Mouse (Mus musculus): ENCODE measurements at regions not wholly inside any gene's neighbourhood (a gene's known extent, or its start where the extent isn't known, plus 50 kb on each side); places are given as distances from the start of the nearest gene placed in this dataset.
A peak's percentile ranks its signal among the peaks of the same experiment; 100 is the strongest.

GRCm38 (mm10) chr11:31721908-31722307 is 50.2 kb upstream of the Bod1 start:
- Histone ChIP-seq H3K9me3 (no peaks in the 10 kb centered on the region), H3K4me2 (replicated peaks) (no peak overlapping the region), H3K27ac (no peak overlapping the region), H3K9ac (no peak overlapping the region), H3K36me3 (no peaks in the 10 kb centered on the region), H3K4me1 (no peaks in the 10 kb centered on the region), H3K4me3 (no peak overlapping the region), H3K27me3 (no peaks in the 10 kb centered on the region)
- no peak for ATAC-seq (ENCODE audit: low FRiP score, low read depth)
- 67% methylated on average over 3 of the region's 3 CpGs for WGBS

DNA sequence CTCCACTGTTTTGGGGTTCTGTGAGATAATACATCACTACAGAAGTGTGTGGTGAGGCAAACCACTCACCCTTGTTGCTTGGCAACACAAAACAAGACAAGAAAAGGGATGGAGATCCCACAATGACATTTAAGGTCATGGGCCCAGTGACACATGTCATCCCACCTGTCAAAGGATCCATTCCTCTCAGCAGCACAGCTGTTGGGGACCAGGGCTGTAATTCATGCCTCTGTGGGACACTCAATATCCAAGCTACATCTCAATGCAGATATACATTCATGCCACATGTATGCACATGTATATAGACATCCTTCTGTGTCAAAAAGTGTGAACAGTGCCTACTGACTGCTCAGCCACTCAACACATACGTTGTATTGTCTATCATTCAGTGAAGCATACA is 52.8 kb upstream of the Bod1 start:
- Histone ChIP-seq H3K36me3 (no peaks in the 10 kb centered on the region), H3K4me1 (no peaks in the 10 kb centered on the region), H3K27ac (no peak overlapping the region), H3K4me3 (no peak overlapping the region), H3K4me2 (replicated peaks) (no peak overlapping the region), H3K9me3 (no peaks in the 10 kb centered on the region), H3K9ac (no peak overlapping the region), H3K27me3 (no peaks in the 10 kb centered on the region)
- no peak for ATAC-seq (ENCODE audit: low FRiP score, low read depth)
- 85% methylated on average over 1 of the region's 1 CpGs for WGBS

DNA sequence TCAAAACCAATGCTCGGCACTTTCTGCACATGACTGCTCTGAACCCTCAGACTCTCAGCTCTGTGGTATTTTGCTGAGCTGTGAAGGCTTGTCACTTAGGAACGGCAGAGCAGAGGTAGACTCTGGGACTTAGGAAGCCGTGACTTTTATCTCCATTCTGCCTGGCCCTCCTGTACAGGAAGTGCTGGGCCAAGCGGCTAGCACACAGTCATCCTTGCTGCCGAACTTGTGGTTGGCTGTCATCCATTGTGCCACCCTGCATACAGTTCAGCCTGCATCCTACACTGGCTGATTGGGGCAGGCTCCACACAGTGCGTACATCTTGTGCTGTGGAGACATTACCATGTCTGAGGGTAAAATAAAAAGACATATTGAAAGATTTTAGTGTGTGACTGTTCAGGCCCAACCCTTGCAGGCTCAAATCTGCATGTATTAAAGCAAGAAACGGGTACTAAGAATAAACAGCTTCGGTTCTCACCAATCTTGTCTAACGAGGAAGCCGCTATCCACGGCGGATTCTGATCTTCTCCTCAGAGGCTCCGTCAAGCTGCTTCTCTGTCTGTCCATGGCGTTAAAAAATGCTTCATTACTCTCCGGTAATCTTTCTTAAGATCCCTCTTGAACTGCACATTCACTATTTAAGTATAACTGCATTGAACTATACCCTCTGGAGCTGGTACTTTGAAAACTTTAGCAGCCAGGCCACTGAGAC is 54.4 kb upstream of the Bod1 start:
- no peak overlapping the region for H3K9ac ChIP-seq
- no peaks in the 10 kb centered on the region for H3K9me3 ChIP-seq
- H3K4me2 ChIP-seq (replicated peaks) = no peak overlapping the region
- H3K4me3 ChIP-seq = no peak overlapping the region
- no peak overlapping the region for H3K27ac ChIP-seq
- H3K36me3 ChIP-seq = no peaks in the 10 kb centered on the region
- 80% methylated on average over 15 of the region's 15 CpGs for WGBS
- peaks cover 15% of the 10 kb centered on the region for H3K4me1 ChIP-seq
- H3K27me3 ChIP-seq = no peaks in the 10 kb centered on the region
- no peak for ATAC-seq (ENCODE audit: low FRiP score, low read depth)

- WGBS = 84% methylated on average over 8 of the region's 8 CpGs
- no peak overlapping the region for H3K4me3 ChIP-seq
- no peak for ATAC-seq (ENCODE audit: low FRiP score, low read depth)
These were observed 55.6 kb upstream of the Bod1 start for GRCm38 (mm10) chr11:31727289-31727688.

GRCm38 (mm10) chr11:31729728-31730127 is 58.0 kb upstream of the Bod1 start:
- no peak overlapping the region for H3K9ac ChIP-seq
- WGBS = 59% methylated on average over 3 of the region's 3 CpGs
- H3K4me2 ChIP-seq (replicated peaks) = no peak overlapping the region
- no peak overlapping the region for H3K27ac ChIP-seq
- H3K27me3 ChIP-seq = no peaks in the 10 kb centered on the region
- H3K9me3 ChIP-seq = no peaks in the 10 kb centered on the region
- H3K4me1 ChIP-seq = peaks cover 28% of the 10 kb centered on the region
- no peak for ATAC-seq (ENCODE audit: low FRiP score, low read depth)
- H3K36me3 ChIP-seq = no peaks in the 10 kb centered on the region
- no peak overlapping the region for H3K4me3 ChIP-seq

More at GRCm38 (mm10) chr11:31727289-31727688, 55.6 kb upstream of the Bod1 start:
- H3K9ac ChIP-seq = no peak overlapping the region
- H3K27ac ChIP-seq = no peak overlapping the region
- no peaks in the 10 kb centered on the region for H3K36me3 ChIP-seq
- H3K27me3 ChIP-seq = no peaks in the 10 kb centered on the region
- H3K4me1 ChIP-seq = peaks cover 22% of the 10 kb centered on the region
- no peak overlapping the region for H3K4me2 ChIP-seq (replicated peaks)
- H3K9me3 ChIP-seq = no peaks in the 10 kb centered on the region

DNA sequence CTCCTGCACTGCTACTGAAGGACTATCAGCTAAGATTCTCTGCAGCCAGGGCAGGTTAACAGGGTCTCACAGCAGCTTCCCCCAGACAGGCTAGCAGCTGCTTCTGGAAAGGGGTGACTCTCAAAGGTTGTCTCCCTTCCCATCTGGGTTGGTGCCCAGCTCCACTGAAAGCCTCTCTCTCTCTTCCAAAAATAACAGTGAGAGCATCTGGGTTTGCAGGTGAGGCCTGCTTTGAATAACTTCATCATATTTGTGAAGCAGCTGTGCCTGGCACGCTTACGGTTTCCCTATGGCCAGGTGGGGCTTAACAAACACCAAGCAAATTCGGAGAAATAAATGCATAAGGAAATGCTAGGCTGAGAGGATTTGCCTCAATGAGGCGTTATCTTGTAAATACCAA is 58.5 kb upstream of the Bod1 start:
- no peak for ATAC-seq (ENCODE audit: low FRiP score, low read depth)
- H3K4me2 ChIP-seq (replicated peaks) = no peak overlapping the region
- H3K27me3 ChIP-seq = no peaks in the 10 kb centered on the region
- 40% methylated on average over 4 of the region's 4 CpGs for WGBS
- no peaks in the 10 kb centered on the region for H3K9me3 ChIP-seq
- H3K4me3 ChIP-seq = no peak overlapping the region
- H3K9ac ChIP-seq = no peak overlapping the region
- H3K27ac ChIP-seq = peak overlapping the region; percentile 4; the same call in 1 of the 2 replicates
- H3K36me3 ChIP-seq = no peaks in the 10 kb centered on the region
- peaks cover 28% of the 10 kb centered on the region for H3K4me1 ChIP-seq

GRCm38 (mm10) chr11:31730680-31731079 is 59.0 kb upstream of the Bod1 start:
- no peaks in the 10 kb centered on the region for H3K36me3 ChIP-seq
- H3K9me3 ChIP-seq = no peaks in the 10 kb centered on the region
- ATAC-seq (ENCODE audit: low FRiP score, low read depth) = no peak
- 11% methylated on average over 3 of the region's 3 CpGs for WGBS
- H3K4me2 ChIP-seq (replicated peaks) = no peak overlapping the region
- H3K4me3 ChIP-seq = no peak overlapping the region
- H3K9ac ChIP-seq = no peak overlapping the region
- H3K27ac ChIP-seq = peak overlapping the region; percentile 4; the same call in 1 of the 2 replicates
- peaks cover 28% of the 10 kb centered on the region for H3K4me1 ChIP-seq
- no peaks in the 10 kb centered on the region for H3K27me3 ChIP-seq

- H3K9me3 ChIP-seq = no peaks in the 10 kb centered on the region
- no peak overlapping the region for H3K4me3 ChIP-seq
- no peaks in the 10 kb centered on the region for H3K36me3 ChIP-seq
- no peak overlapping the region for H3K4me2 ChIP-seq (replicated peaks)
- peak overlapping the region; percentile 48; the same call in 1 of the 2 replicates for H3K27ac ChIP-seq
- H3K4me1 ChIP-seq = peaks cover 28% of the 10 kb centered on the region
- no peak overlapping the region for H3K9ac ChIP-seq
- H3K27me3 ChIP-seq = no peaks in the 10 kb centered on the region
- no peak for ATAC-seq (ENCODE audit: low FRiP score, low read depth)
- WGBS = 62% methylated on average over 4 of the region's 4 CpGs
These were observed 59.8 kb upstream of the Bod1 start for GRCm38 (mm10) chr11:31731459-31731858.

- no peak for ATAC-seq (ENCODE audit: low FRiP score, low read depth)
These were observed 60.7 kb upstream of the Bod1 start for GRCm38 (mm10) chr11:31732342-31732741.

DNA sequence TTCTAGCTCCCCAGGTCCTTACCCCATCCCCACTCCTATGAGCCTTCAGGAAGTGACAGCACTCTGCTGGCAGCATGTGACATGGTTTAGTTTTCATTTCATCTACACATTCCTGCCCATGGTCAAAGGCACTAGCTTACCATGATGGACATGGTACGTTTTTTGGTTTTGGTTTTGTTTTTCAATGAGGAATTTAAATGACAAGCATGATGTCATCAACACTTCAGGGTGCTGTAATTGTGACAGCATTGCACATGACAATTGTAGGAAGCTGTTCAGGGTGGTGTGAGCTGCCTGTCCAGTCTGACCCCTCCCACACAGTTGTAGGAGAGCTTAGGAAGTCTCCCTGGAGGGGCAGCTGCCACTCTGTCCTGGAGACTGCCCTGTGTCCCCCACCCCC is 61.3 kb upstream of the Bod1 start:
- peaks cover 28% of the 10 kb centered on the region for H3K4me1 ChIP-seq
- 0 out of 2 replicates have a peak, but pooled peaks have one; percentile 14 for ATAC-seq (ENCODE audit: low FRiP score, low read depth)
- no peak overlapping the region for H3K4me3 ChIP-seq
- H3K4me2 ChIP-seq (replicated peaks) = no peak overlapping the region
- 68% methylated on average over 1 of the region's 1 CpGs for WGBS
- no peaks in the 10 kb centered on the region for H3K36me3 ChIP-seq
- H3K27ac ChIP-seq = no peak overlapping the region
- no peaks in the 10 kb centered on the region for H3K27me3 ChIP-seq
- no peaks in the 10 kb centered on the region for H3K9me3 ChIP-seq
- H3K9ac ChIP-seq = no peak overlapping the region

More at GRCm38 (mm10) chr11:31732342-31732741, 60.7 kb upstream of the Bod1 start:
- Histone ChIP-seq H3K4me3 (no peak overlapping the region), H3K9me3 (no peaks in the 10 kb centered on the region), H3K4me2 (replicated peaks) (no peak overlapping the region), H3K9ac (no peak overlapping the region), H3K36me3 (no peaks in the 10 kb centered on the region), H3K27ac (no peak overlapping the region), H3K27me3 (no peaks in the 10 kb centered on the region), H3K4me1 (peaks cover 28% of the 10 kb centered on the region)
- 60% methylated on average over 3 of the region's 3 CpGs for WGBS

DNA sequence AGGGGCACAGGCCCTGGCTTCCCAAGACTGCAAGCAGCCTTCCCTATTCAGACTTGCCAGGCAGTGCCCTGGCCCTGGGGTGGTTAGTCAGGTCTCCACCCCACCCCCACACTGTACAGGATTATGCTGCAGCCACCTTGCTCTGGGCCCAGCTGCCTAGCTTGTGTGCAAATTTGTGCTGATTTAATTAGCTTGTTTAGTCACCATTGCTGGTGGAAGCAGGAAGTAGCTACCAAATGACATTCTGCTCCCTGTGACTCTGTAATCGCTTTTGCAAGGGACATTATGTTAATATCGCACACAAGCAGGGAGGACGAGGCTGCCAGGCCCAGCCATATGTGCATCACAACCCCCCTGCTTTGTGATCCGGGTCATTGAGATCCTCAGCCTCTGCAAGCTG is 62.4 kb upstream of the Bod1 start:
- no peak overlapping the region for H3K4me2 ChIP-seq (replicated peaks)
- H3K9ac ChIP-seq = 0 out of 2 replicates have a peak overlapping the region, but pooled peaks have one; percentile 8
- H3K27ac ChIP-seq = no peak overlapping the region
- no peak for ATAC-seq (ENCODE audit: low FRiP score, low read depth)
- H3K4me3 ChIP-seq = no peak overlapping the region
- H3K36me3 ChIP-seq = no peaks in the 10 kb centered on the region
- H3K27me3 ChIP-seq = no peaks in the 10 kb centered on the region
- peaks cover 28% of the 10 kb centered on the region for H3K4me1 ChIP-seq
- WGBS = 32% methylated on average over 4 of the region's 4 CpGs
- H3K9me3 ChIP-seq = no peaks in the 10 kb centered on the region

DNA sequence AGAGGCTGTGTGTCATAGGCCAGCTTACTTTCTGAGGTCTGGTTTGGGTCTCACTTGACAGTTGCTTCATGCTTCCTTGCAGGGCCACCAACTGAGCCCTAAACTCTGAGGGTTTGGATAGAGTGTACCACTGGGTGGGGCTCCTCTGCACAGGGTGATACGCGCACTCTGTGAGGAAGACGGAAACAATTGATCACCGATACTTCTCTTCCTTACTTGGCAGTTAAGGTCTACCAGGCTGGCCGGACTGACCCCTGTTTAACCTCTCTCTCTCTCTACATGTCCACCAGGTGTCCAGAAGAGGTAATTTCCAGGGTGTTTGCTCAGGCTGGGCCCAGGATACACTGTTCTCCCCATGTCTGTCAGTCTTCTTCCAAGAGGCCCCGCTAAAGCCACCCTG is 63.6 kb upstream of the Bod1 start:
- no peaks in the 10 kb centered on the region for H3K36me3 ChIP-seq
- no peaks in the 10 kb centered on the region for H3K27me3 ChIP-seq
- peaks cover 23% of the 10 kb centered on the region for H3K4me1 ChIP-seq
- H3K9me3 ChIP-seq = no peaks in the 10 kb centered on the region
- no peak overlapping the region for H3K4me2 ChIP-seq (replicated peaks)
- no peak overlapping the region for H3K4me3 ChIP-seq
- H3K9ac ChIP-seq = no peak overlapping the region
- no peak overlapping the region for H3K27ac ChIP-seq
- 94% methylated on average over 6 of the region's 6 CpGs for WGBS
- ATAC-seq (ENCODE audit: low FRiP score, low read depth) = no peak

DNA sequence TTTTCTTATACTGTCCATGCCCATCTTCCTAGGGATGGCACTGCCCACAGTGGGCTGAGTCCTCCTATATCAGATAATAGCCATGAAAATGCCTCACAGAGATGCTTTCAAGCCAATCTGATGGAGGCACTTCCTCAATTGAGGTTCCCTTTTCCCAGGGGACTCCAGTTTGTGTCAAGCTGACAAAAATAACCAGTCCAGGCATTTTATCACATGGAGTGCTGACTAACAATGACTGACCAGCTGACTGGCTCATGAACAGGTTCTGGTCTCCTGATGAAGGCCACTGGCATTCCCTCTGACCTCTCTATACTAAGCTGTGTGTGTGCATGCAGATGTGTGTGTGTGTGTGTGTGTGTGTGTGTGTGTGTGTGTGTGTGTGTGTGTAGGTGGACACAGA is 64.4 kb upstream of the Bod1 start:
- Histone ChIP-seq H3K4me1 (peaks cover 20% of the 10 kb centered on the region), H3K4me3 (no peak overlapping the region), H3K27ac (no peak overlapping the region), H3K9me3 (no peaks in the 10 kb centered on the region), H3K36me3 (no peaks in the 10 kb centered on the region), H3K9ac (no peak overlapping the region), H3K4me2 (replicated peaks) (no peak overlapping the region), H3K27me3 (no peaks in the 10 kb centered on the region)
- ATAC-seq (ENCODE audit: low FRiP score, low read depth) = no peak
